ENCODE assay signal across 7 mouse cellular contexts in genomic region chr17:74717618-74718151, GRCm38 (mm10). TPM values are rescaled to one million over a fixed set of nuclear protein-coding genes. Genes with fewer than 3 reads are reported as not detected.
A peak's percentile ranks its signal among the peaks of the same experiment; 100 is the strongest.
DNase-seq lines count a peak whose midpoint lies in the region; ATAC-seq and TF ChIP-seq lines count a peak whose summit lies in the region.

TSS of gene Ttc27 (plus strand) at chr17:74717732.

- under 1% methylated on average over 31 of the region's 31 CpGs for WGBS in embryonic facial prominence, embryonic 10.5 days
- under 1% methylated on average over 31 of the region's 31 CpGs for WGBS in intestine, postnatal 0 days
- 1% methylated on average over 31 of the region's 31 CpGs for WGBS in midbrain, embryonic 12.5 days
- WGBS in small intestine, adult 2 months: under 1% methylated on average over 31 of the region's 31 CpGs

- TF ChIP-seq POLR2A in small intestine, adult 2 months (IDR thresholded peaks at IDR 0.05; ENCODE audit: low read depth, low read length): peak; percentile 77; the same call in 1 of the 2 replicates

- intact Hi-C loops in left cerebral cortex, postnatal 4 days (cut with DNase I): no loop called here

- TF ChIP-seq CTCF in intestine, postnatal 0 days (IDR thresholded peaks at IDR 0.05; ENCODE audit: low read depth): no peak
- TF ChIP-seq CTCF in small intestine, adult 2 months (IDR thresholded peaks at IDR 0.05; ENCODE audit: extremely low read depth, insufficient read length, insufficient replicate concordance, low read depth, low read length): no peak

- H3K36me3 ChIP-seq in embryonic facial prominence, embryonic 10.5 days (replicated peaks): peaks cover 22% of the 10 kb centered on the region
- peaks cover 12% of the 10 kb centered on the region for H3K36me3 ChIP-seq in intestine, postnatal 0 days (ENCODE audit: control insufficient read depth, insufficient read depth)
- H3K36me3 ChIP-seq in midbrain, embryonic 12.5 days: 0 out of 2 replicates have a peak, but pooled peaks cover 11% of the 10 kb centered on the region
- H3K36me3 ChIP-seq in small intestine, adult 2 months (ENCODE audit: control insufficient read depth, insufficient read depth, low read length): peaks cover 6% of the 10 kb centered on the region

- H3K27ac ChIP-seq in embryonic facial prominence, embryonic 10.5 days (replicated peaks): peak within 1 kb of the TSS; percentile 75
- peak within 1 kb of the TSS; percentile 75 for H3K27ac ChIP-seq in intestine, postnatal 0 days (ENCODE audit: low read depth, low read length)
- no peak within 1 kb of the TSS for H3K27ac ChIP-seq in midbrain, embryonic 12.5 days (replicated peaks)
- peak within 1 kb of the TSS; percentile 74 for H3K27ac ChIP-seq in small intestine, adult 2 months (ENCODE audit: insufficient read depth, low read depth, low read length)

- no peaks in the 10 kb centered on the region for H3K9me3 ChIP-seq in embryonic facial prominence, embryonic 10.5 days
- no peaks in the 10 kb centered on the region for H3K9me3 ChIP-seq in intestine, postnatal 0 days (ENCODE audit: control insufficient read depth)
- no peaks in the 10 kb centered on the region for H3K9me3 ChIP-seq in midbrain, embryonic 12.5 days

- ATAC-seq in intestine, postnatal 0 days: peak; percentile 86
- ATAC-seq in midbrain, embryonic 12.5 days (ENCODE audit: low FRiP score, low read depth): peak; percentile 87

- DNase-seq in adrenal gland, postnatal 10 days: peak; percentile 96
- DNase-seq in embryonic facial prominence, embryonic 10.5 days (ENCODE audit: low spot score): peak; percentile 95
- peak; percentile 72 for DNase-seq in gonadal fat pad, adult 2 months (ENCODE audit: low read depth)
- DNase-seq in left cerebral cortex, postnatal 4 days: peak; percentile 97

- peak within 1 kb of the TSS; percentile 80 for H3K4me2 ChIP-seq in intestine, postnatal 0 days (replicated peaks; ENCODE audit: low read depth)
- H3K4me2 ChIP-seq in midbrain, embryonic 12.5 days (replicated peaks): peak within 1 kb of the TSS; percentile 83

- peaks cover 13% of the 10 kb centered on the region for H3K4me1 ChIP-seq in embryonic facial prominence, embryonic 10.5 days
- H3K4me1 ChIP-seq in intestine, postnatal 0 days (replicated peaks; ENCODE audit: control insufficient read depth, insufficient read depth, low read length): no peaks in the 10 kb centered on the region
- H3K4me1 ChIP-seq in midbrain, embryonic 12.5 days: peaks cover 9% of the 10 kb centered on the region
- H3K4me1 ChIP-seq in small intestine, adult 2 months (ENCODE audit: control insufficient read depth, insufficient read depth, insufficient read length, low read length): peaks cover 6% of the 10 kb centered on the region

- peak within 1 kb of the TSS; percentile 53 for H3K9ac ChIP-seq in intestine, postnatal 0 days (ENCODE audit: low read depth, low read length)
- H3K9ac ChIP-seq in midbrain, embryonic 12.5 days (replicated peaks): peak within 1 kb of the TSS; percentile 68

- H3K27me3 ChIP-seq in embryonic facial prominence, embryonic 10.5 days (replicated peaks; ENCODE audit: low read depth, poor library complexity, severe bottlenecking): no peaks in the 10 kb centered on the region
- no peaks in the 10 kb centered on the region for H3K27me3 ChIP-seq in intestine, postnatal 0 days (replicated peaks; ENCODE audit: control insufficient read depth, insufficient read depth, low read length)
- H3K27me3 ChIP-seq in midbrain, embryonic 12.5 days: peaks cover 10% of the 10 kb centered on the region
- H3K27me3 ChIP-seq in small intestine, adult 2 months (ENCODE audit: control insufficient read depth, insufficient read depth, low read length): no peaks in the 10 kb centered on the region

- peak within 1 kb of the TSS; percentile 94 for H3K4me3 ChIP-seq in embryonic facial prominence, embryonic 10.5 days
- peak within 1 kb of the TSS; percentile 73 for H3K4me3 ChIP-seq in intestine, postnatal 0 days (ENCODE audit: low read depth, low read length)
- peak within 1 kb of the TSS; percentile 83 for H3K4me3 ChIP-seq in midbrain, embryonic 12.5 days
- peak within 1 kb of the TSS; percentile 69 for H3K4me3 ChIP-seq in small intestine, adult 2 months (ENCODE audit: low read depth, low read length)

RNA-seq across cellular contexts. Expression of gene Ttc27, which starts in this region (rescaled TPM):
- total RNA-seq in adrenal gland, postnatal 10 days (2021): 10 to 100 TPM; 21.6 to 26.2 TPM
- polyA plus RNA-seq in embryonic facial prominence, embryonic 10.5 days (2016; fragmentation: Nextera tagmentation; extraction: Ambion mirVana): 28.8 and 29.1 TPM in 2 replicates
- polyA plus RNA-seq in gonadal fat pad, adult 2 months (2012; rRNA removed): 4.7 and 5.6 TPM in 2 replicates
- 7.0 and 8.7 TPM in 2 replicates for polyA plus RNA-seq in intestine, postnatal 0 days (2015; fragmentation: Nextera tagmentation; extraction: Ambion mirVana)
- 10 to 100 TPM; 25.8 to 26.3 TPM for total RNA-seq in left cerebral cortex, postnatal 4 days (2021)
- 19.5 and 22.1 TPM in 2 replicates for polyA plus RNA-seq in midbrain, embryonic 12.5 days (2016; fragmentation: Nextera tagmentation; extraction: Ambion mirVana)
- 0.57 and 0.67 TPM in 2 replicates for polyA plus RNA-seq in small intestine, adult 2 months (2012; rRNA removed)
